Mouse (Mus musculus) lung, postnatal 0 days (tissue): Measurements from ENCODE around the gene Camk1d.

ENCODE experiments used
- CTCF ChIP-seq: IDR thresholded peaks from 2 replicates; pipeline ENCODE4 v1.5.1; 2016; ENCODE audit warnings: antibody characterized with exemption, mild to moderate bottlenecking
- EP300 ChIP-seq: IDR thresholded peaks from 2 replicates; pipeline ENCODE4 v1.6.1; 2016; ENCODE audit warnings: antibody characterized with exemption, mild to moderate bottlenecking, control low read depth

DNA sequence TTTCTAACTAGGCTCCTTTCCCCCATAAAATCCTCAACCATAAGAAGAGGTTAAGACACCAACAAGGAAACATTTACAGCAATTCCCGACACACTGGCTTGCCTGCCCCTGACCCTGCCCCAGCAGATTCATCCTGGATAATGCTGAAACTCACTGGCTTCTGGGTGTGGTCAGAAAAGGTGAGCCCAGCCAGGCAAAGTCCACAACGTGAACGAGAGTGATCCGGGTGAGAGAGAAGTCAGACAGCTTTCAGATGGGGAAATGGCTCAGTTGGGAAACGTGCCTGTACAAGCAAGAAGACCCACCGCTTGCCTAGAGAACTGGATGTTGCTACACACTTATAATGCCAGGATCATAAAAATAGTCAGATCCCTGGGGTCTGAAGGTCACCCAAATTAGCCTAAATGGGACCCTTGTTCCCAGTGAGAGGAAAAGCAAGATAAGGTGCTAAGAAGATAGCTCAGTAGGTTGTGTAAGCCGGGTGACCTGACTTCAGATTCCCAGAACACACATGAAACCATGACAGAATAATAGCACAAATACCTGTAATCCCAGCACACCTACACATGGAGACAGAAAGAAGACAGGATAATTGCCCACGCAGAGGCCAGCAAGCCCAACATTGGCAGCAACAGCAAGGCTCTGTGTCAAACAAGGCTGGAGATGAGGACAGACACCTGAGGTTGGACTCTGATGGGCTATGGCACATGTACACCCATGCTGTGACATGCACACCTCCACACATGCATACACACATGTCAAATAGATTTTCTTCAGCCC is 113.9 kb downstream of the Camk1d start:
- TF ChIP-seq CTCF (no peak), EP300 (no peak)
